Mouse (Mus musculus): ENCODE data around the gene Nppb. TPM values are rescaled to one million over a fixed set of nuclear protein-coding genes. Genes with fewer than 3 reads are reported as not detected.

Gene Nppb
- total and polyA plus RNA-seq, 2 experiments from 2014 or later = not detected

- WGBS = 62% methylated on average over 7 of the region's 7 CpGs
- H3K4me1 ChIP-seq (ENCODE audit: insufficient read depth, low read length) = 0 out of 2 replicates have a peak, but pooled peaks cover 4% of the 10 kb centered on the region
- peaks cover 6% of the 10 kb centered on the region; the same call in 1 of the 2 replicates for H3K36me3 ChIP-seq (ENCODE audit: insufficient read depth, low read length)
- H3K27ac ChIP-seq (ENCODE audit: low read depth, low read length) = no peak overlapping the region
- no peak overlapping the region for H3K4me3 ChIP-seq (ENCODE audit: low read depth, low read length)
- no peak for TF ChIP-seq CTCF (IDR thresholded peaks at IDR 0.05)
- H3K9me3 ChIP-seq (ENCODE audit: low read length) = no peaks in the 10 kb centered on the region
- ATAC-seq (ENCODE audit: low FRiP score) (no peak), DNase-seq (ENCODE audit: low spot score) (no peak)
- H3K27me3 ChIP-seq (ENCODE audit: insufficient read depth, low read length) = no peaks in the 10 kb centered on the region
- H3K4me2 ChIP-seq (ENCODE audit: low read depth, low read length, poor library complexity, severe bottlenecking) = no peak overlapping the region
- no peak overlapping the region for H3K9ac ChIP-seq (replicated peaks; ENCODE audit: low read length, poor library complexity, severe bottlenecking)
These were observed 48.3 kb downstream of the Nppb start for GRCm38 (mm10) chr4:148033858-148034410.

DNA sequence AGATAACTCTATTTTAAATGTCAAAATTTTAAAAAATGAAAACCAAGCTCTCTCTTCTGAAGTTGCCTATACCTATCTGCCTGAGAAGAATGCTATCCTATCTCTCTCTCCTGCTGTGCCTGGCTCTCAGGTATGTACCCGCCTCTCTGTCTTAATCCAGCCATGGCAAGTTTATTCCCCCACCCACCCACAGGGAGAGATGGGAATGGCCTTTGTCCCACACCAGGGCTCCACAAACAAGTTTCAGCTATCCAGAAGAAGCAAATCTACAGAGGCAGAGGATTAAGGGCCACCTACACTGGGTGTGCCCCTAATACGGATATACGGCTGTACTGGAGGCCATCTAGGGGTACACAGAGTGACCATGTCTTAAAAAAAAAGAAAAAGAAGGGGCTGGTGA lies 49.9 kb downstream of the Nppb start:
- no peaks in the 10 kb centered on the region for H3K27me3 ChIP-seq (ENCODE audit: insufficient read depth, low read length)
- no peak overlapping the region for H3K9ac ChIP-seq (replicated peaks; ENCODE audit: low read length, poor library complexity, severe bottlenecking)
- no peak overlapping the region for H3K27ac ChIP-seq (ENCODE audit: low read depth, low read length)
- DNase-seq (ENCODE audit: low spot score) (no peak), ATAC-seq (ENCODE audit: low FRiP score) (no peak)
- H3K4me3 ChIP-seq (ENCODE audit: low read depth, low read length) = no peak overlapping the region
- no peaks in the 10 kb centered on the region for H3K36me3 ChIP-seq (ENCODE audit: insufficient read depth, low read length)
- TF ChIP-seq CTCF (IDR thresholded peaks at IDR 0.05) = no peak
- no peak overlapping the region for H3K4me2 ChIP-seq (ENCODE audit: low read depth, low read length, poor library complexity, severe bottlenecking)
- H3K9me3 ChIP-seq (ENCODE audit: low read length) = no peaks in the 10 kb centered on the region
- 91% methylated on average over 3 of the region's 3 CpGs for WGBS
- peaks cover 9% of the 10 kb centered on the region; the same call in 1 of the 2 replicates for H3K4me1 ChIP-seq (ENCODE audit: insufficient read depth, low read length)

Other genes with a start within 250 kb of the Nppb start
- 3.1 and 3.7 TPM in 2 replicates for gene Zfp984, start 176.0 kb upstream of the Nppb start, total RNA-seq (2014; rRNA removed)
- gene Zfp984, start 176.0 kb upstream of the Nppb start, polyA plus RNA-seq (2015; fragmentation: Nextera tagmentation; extraction: Ambion mirVana) = 3.1 and 3.3 TPM in 2 replicates
- 11.2 and 12.9 TPM in 2 replicates for gene Zfp933, start 137.4 kb upstream of the Nppb start, total RNA-seq (2014; rRNA removed)
- gene Zfp933, start 137.4 kb upstream of the Nppb start, polyA plus RNA-seq (2015; fragmentation: Nextera tagmentation; extraction: Ambion mirVana) = 4.2 and 5.5 TPM in 2 replicates
- 24.1 and 36.5 TPM in 2 replicates for gene Miip, start 117.0 kb upstream of the Nppb start, total RNA-seq (2014; rRNA removed)
- 29.2 and 37.3 TPM in 2 replicates for gene Miip, start 117.0 kb upstream of the Nppb start, polyA plus RNA-seq (2015; fragmentation: Nextera tagmentation; extraction: Ambion mirVana)
- 5.0 and 5.1 TPM in 2 replicates for gene Fv1, start 116.8 kb upstream of the Nppb start, total RNA-seq (2014; rRNA removed)
- 3.1 and 3.4 TPM in 2 replicates for gene Fv1, start 116.8 kb upstream of the Nppb start, polyA plus RNA-seq (2015; fragmentation: Nextera tagmentation; extraction: Ambion mirVana)
- 92.3 and 97.7 TPM in 2 replicates for gene Mfn2, start 81.1 kb upstream of the Nppb start, total RNA-seq (2014; rRNA removed)
- 96.9 and 99.0 TPM in 2 replicates for gene Mfn2, start 81.1 kb upstream of the Nppb start, polyA plus RNA-seq (2015; fragmentation: Nextera tagmentation; extraction: Ambion mirVana)
- gene Plod1, start 49.0 kb upstream of the Nppb start, total RNA-seq (2014; rRNA removed) = 25.1 and 26.1 TPM in 2 replicates
- 20.0 and 20.2 TPM in 2 replicates for gene Plod1, start 49.0 kb upstream of the Nppb start, polyA plus RNA-seq (2015; fragmentation: Nextera tagmentation; extraction: Ambion mirVana)
- gene 2510039O18Rik, start 44.9 kb upstream of the Nppb start, total RNA-seq (2014; rRNA removed) = 56.8 and 68.3 TPM in 2 replicates
- gene 2510039O18Rik, start 44.9 kb upstream of the Nppb start, polyA plus RNA-seq (2015; fragmentation: Nextera tagmentation; extraction: Ambion mirVana) = 10.6 and 12.3 TPM in 2 replicates
- 2.2 and 2.9 TPM in 2 replicates for gene Nppa, start 14.9 kb downstream of the Nppb start, total RNA-seq (2014; rRNA removed)
- gene Nppa, start 14.9 kb downstream of the Nppb start, polyA plus RNA-seq (2015; fragmentation: Nextera tagmentation; extraction: Ambion mirVana) = 4.5 and 6.1 TPM in 2 replicates
- gene Clcn6, start 53.0 kb downstream of the Nppb start, total RNA-seq (2014; rRNA removed) = 58.2 and 64.9 TPM in 2 replicates
- gene Clcn6, start 53.0 kb downstream of the Nppb start, polyA plus RNA-seq (2015; fragmentation: Nextera tagmentation; extraction: Ambion mirVana) = 26.1 and 26.5 TPM in 2 replicates
- gene Mthfr, start 53.3 kb downstream of the Nppb start, total RNA-seq (2014; rRNA removed) = 34.4 and 51.1 TPM in 2 replicates
- gene Mthfr, start 53.3 kb downstream of the Nppb start, polyA plus RNA-seq (2015; fragmentation: Nextera tagmentation; extraction: Ambion mirVana) = 10.1 and 12.4 TPM in 2 replicates
- gene Agtrap, start 102.2 kb downstream of the Nppb start, total RNA-seq (2014; rRNA removed) = 6.6 and 7.5 TPM in 2 replicates
- gene Agtrap, start 102.2 kb downstream of the Nppb start, polyA plus RNA-seq (2015; fragmentation: Nextera tagmentation; extraction: Ambion mirVana) = 7.4 and 8.6 TPM in 2 replicates
- 42.0 and 51.7 TPM in 2 replicates for gene Mad2l2, start 144.6 kb downstream of the Nppb start, total RNA-seq (2014; rRNA removed)
- gene Mad2l2, start 144.6 kb downstream of the Nppb start, polyA plus RNA-seq (2015; fragmentation: Nextera tagmentation; extraction: Ambion mirVana) = 84.0 and 89.1 TPM in 2 replicates
- gene Draxin, start 144.9 kb downstream of the Nppb start, total RNA-seq (2014; rRNA removed) = 23.9 and 29.5 TPM in 2 replicates
- gene Draxin, start 144.9 kb downstream of the Nppb start, polyA plus RNA-seq (2015; fragmentation: Nextera tagmentation; extraction: Ambion mirVana) = 4.3 and 5.0 TPM in 2 replicates
- gene Fbxo6, start 166.4 kb downstream of the Nppb start, total RNA-seq (2014; rRNA removed) = 23.4 and 27.7 TPM in 2 replicates
- gene Fbxo6, start 166.4 kb downstream of the Nppb start, polyA plus RNA-seq (2015; fragmentation: Nextera tagmentation; extraction: Ambion mirVana) = 23.6 and 25.8 TPM in 2 replicates
- gene Fbxo44, start 174.7 kb downstream of the Nppb start, total RNA-seq (2014; rRNA removed) = 169 and 189 TPM in 2 replicates
- 107 and 116 TPM in 2 replicates for gene Fbxo44, start 174.7 kb downstream of the Nppb start, polyA plus RNA-seq (2015; fragmentation: Nextera tagmentation; extraction: Ambion mirVana)
- gene Fbxo2, start 174.8 kb downstream of the Nppb start, total RNA-seq (2014; rRNA removed) = 13.5 and 17.5 TPM in 2 replicates
- 17.0 and 18.1 TPM in 2 replicates for gene Fbxo2, start 174.8 kb downstream of the Nppb start, polyA plus RNA-seq (2015; fragmentation: Nextera tagmentation; extraction: Ambion mirVana)